Mouse (Mus musculus) left cerebral cortex, adult 11 months (tissue): ENCODE data around the gene Dand5.

ENCODE experiments used
- DNase-seq: peaks from one replicate; pipeline ENCODE4 v3.0.0; 2022; ENCODE audit warnings: low spot score

Gene Dand5

GRCm38 (mm10) chr8:84822723-84823122 lies at the start of gene Dand5:
Gene Dand5, minus strand, starts transcription at chr8:84822823.
- DNase-seq, result no peak

DNA sequence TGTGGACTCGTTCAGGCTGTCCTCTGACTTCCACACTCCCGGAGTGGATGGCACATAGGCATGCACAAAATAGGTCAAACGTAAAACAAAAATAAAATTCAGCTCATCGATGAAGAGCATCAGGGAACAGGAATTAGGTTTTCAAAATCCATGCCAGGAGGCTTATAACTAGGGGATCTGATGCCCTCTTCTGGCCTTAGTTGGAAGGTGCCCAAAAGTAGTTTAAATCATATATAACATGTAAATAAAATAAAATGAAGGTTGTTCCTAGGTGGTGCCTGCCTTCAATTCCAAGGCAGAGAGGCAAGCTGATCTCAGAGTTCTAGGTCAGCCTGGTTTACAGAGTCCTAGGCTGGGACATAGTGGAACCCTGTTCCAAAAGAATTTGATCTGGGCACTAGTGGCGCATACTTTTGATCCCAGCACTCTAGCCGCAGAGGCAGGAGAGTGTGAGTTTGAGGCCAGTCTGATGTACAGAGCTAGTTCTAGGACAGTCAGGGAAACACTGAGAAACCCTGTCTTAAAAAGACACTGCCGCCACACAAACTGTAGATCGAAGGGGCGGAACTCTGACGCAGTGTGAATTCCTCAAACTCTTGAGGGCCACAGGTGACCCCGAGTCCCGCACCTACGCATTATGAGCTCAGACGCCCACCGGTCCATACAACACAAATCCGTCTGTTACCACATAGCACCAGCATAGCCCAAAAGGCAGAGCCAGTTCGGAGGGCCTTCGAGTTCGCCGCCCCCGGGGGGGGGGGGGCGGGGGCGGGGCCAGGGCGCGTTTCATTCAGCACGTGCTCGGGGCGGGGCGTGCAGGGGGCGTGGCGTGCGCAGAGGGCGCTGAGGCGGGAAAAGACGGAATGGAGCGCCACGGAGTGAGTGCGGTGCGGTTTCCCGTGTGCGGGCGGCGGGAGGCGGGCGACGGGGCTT lies 49.0 kb upstream of the Dand5 start, which contains the start of gene Syce2:
TSS of gene Syce2 (plus strand) at position 736 of the 933 bp plus-strand sequence.
- no peak for DNase-seq

GRCm38 (mm10) chr8:84856864-84857441 lies 34.3 kb upstream of the Dand5 start, which contains the start of gene Farsa:
Gene Farsa, plus strand, starts transcription at chr8:84856989.
- peak; percentile 80 for DNase-seq

- DNase-seq, result no peak
Observed at GRCm38 (mm10) chr8:84856434-84856833, 33.8 kb upstream of the Dand5 start.

GRCm38 (mm10) chr8:84847684-84848435 lies 25.2 kb upstream of the Dand5 start:
- DNase-seq, result no peak

DNA sequence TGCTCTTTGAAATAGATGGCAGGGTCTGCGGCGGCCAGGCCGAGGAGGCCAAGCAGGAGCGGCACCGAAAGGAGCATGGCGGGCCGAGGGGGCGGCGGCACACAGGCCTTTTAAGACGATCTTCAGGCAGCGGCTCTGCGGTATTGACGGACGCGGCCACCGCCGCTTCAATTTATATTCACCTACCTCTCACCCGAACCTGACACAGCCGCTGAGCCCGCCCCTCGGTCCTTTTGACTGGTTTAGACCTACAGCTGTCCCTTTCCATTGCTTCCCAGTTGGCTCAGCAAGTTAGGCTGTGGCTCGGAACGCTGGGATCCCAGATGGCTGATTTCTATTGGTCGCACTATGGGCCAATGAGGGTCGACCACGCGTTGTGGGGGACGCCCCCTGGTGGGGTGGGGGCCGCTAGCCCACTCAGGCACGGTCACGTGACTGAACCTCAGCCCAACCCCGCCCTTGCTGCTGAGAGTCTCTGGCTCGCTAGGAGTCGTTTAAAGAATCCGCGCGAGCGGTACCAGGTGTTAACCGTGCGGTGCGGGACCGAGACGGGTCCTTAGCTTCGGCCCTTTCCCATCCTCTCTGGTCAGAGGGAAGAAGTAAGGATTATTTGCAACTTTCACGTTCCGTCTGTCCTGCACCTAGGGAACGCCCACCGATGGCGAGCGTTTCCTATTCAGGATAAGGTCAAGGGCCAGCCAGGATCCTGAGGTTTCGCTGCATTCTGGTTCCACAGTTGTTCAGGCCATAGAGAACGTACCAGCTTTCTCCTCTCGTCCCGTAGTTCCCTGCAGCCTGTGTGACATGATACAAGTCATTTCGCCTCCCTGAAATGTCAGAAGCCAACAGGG lies 24.3 kb upstream of the Dand5 start, which contains the start of gene Calr:
TSS of gene Calr (minus strand) at position 213 of the 851 bp plus-strand sequence.
- DNase-seq, result peak; percentile 100

DNA sequence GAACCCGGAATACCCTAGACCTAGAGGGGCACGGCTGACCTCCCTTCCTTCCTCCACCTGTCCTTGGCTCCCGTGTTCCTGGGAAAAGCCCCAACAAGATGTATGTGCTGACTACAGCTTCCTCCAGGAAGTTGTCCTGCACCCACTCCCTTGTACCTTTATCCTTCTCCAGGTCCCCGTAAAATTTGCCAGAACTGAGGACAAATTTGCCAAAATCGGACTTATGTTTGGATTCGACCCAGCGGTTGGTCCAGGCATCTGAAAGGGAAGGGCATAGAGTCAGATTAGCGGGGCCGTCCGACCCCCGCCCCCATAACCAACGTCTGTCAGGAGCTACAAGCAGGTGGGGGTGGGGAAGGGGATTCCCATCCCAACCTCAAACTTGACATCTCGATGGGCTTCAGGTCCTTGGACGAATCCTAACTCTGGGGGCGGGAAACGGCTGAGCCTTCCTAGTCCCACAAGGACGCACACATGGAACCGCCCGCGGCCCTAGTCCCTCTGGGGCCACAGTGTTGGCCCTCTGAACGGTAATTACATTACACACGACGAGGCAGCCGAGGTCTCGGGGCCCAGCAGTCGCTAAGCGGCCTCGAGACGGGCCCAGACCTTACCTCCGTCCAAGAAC lies 23.6 kb upstream of the Dand5 start:
- DNase-seq, result no peak

DNA sequence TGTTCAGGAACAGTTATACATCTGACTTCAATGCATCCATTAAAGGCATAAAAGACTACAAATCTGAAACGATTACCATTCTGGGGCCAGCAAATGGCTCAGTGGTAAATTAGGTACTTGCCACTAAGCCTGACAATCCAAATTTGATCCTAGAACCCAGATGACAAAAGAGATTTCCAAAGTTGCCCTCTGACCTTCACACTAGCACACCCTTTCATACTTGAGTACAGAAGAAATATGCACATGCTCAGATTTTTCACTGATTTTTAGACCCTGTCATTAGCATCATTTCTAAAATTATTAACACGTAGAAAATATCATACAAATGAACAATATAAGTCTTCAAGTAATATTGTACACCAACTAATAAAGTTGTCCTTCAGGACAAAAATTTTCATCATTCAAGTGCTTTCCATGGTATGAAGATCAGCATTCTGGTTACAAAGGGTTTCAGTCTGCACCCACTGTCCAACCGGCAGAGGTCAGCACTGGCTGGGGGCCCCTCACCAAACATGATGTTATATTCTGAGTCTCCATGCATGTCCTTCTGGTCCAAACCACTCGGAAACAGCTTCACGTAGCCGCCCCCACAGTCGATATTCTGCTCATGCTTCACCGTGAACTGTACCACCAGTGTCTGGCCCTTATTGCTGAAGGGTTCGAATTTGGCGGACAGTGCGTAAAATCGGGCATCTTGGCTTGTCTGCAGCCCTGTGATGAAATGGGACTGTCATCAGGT lies 22.9 kb upstream of the Dand5 start:
- no peak for DNase-seq

DNA sequence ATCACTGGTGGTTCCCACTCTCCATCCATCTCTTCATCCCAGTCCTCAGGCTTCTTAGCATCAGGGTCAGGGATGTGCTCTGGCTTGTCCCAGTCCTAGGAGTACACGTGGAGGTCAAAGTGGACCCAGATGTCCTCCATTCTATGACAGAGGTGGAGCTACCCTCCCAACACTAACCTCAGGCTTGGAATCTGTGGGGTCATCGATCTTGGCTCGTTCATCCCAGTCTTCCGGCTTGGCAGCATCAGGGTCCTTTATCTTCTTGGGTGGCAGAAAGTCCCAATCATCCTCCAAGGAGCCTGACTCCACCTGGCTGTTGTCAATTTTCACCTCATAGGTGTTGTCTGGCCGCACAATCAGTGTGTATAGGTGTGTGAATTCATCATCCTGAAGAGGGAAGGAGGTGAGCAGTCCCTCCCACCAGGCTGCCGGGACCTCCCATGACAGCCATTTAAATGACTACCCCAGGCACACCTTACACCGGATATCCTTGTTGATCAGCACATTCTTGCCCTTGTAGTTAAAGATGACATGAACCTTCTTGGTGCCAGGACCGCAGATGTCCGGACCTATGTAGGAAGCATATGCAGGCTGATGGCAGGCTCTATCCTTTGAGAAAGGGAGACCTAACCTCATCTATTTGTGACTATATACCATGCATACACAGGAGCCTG lies 21.9 kb upstream of the Dand5 start:
- no peak for DNase-seq

DNA sequence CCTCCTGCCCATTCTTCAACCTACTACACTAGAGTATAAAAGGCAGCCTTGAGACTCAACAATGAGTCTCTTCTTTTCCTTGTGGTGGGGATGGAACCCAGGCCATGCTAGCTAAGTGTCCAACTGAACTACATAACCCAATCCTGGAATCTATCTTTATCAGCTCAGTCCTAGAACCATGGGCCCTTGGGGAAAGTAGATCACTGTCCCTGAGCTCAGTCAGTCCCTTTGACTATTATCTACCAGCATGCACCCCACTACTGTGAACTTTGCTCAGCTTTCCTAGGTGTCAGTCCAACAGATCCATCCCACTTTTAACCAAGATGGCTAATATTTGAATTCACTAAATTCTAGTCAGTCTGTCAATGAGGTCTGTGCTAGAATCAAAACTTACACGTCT lies 18.9 kb upstream of the Dand5 start:
- DNase-seq, result no peak

DNA sequence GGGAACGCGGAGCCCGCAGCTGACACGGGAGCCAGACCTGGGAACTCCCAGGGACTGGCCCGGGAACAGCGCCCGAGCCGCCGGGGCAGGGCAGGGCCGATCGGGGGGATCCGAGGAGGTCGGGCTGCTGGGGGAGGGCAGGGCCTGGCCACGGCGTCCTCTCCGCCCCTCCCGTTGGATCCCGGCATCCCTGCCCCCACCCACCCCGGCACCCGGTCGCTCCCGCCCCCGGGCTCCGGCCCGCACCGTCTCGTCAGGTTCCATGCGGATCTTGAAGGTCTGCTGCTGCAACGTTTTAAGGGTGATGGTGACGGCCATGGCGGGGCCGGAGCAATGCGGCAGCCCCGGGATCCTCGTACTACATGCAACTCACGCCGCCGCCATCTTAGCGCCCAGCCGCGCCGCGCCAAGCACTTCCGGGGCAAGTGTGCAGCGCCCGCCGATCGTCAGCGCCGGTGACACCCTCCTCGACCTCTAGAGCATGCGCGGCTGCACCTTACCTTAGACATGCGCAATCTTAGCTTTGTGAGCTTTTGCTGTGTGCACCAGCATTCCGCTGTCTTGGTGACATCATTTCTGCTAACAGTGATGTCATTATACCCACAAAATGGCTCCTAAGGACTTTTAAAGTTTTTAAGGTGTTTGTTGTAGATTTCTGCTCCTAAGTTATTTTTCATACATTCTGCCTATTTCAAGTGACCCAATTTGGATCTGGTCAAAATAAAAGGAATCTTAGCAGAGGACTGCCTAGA lies 17.8 kb upstream of the Dand5 start, which contains the start of gene Rad23a:
TSS of gene Rad23a (minus strand) at position 418 of the 752 bp plus-strand sequence.
- peak; percentile 88 for DNase-seq

GRCm38 (mm10) chr8:84839875-84840247 lies 17.2 kb upstream of the Dand5 start:
- DNase-seq, result no peak

DNA sequence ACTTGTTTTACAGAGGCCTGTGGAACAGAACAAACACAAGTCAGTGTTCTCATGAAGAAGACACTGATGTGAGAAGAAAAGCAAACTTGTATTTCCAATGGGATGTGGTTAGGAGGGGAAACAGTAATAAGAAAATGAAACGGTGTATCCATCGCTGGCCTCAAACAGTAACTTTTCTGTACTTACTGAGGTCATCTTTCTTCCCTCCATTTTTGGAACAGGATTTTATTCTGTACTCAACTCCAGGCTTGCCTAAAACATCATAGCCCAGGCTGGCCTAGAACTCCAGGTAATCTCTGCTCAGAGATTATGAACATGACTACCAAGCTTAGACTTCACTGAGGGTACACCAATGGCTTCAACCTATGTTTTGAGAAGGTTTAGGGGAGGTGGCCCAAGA lies 16.8 kb upstream of the Dand5 start:
- no peak for DNase-seq

GRCm38 (mm10) chr8:84838513-84838912 lies 15.9 kb upstream of the Dand5 start:
- no peak for DNase-seq

GRCm38 (mm10) chr8:84837912-84838470 lies 15.4 kb upstream of the Dand5 start:
- no peak for DNase-seq

GRCm38 (mm10) chr8:84837149-84837911 lies 14.7 kb upstream of the Dand5 start:
- no peak for DNase-seq
